Mouse (Mus musculus) lung, adult 2 months (tissue): Measurements from ENCODE around the gene 2700049A03Rik. TPM values are rescaled to one million over a fixed set of nuclear protein-coding genes. Genes with fewer than 3 reads are reported as not detected.

Experiments
- DNase-seq: peaks from one replicate; pipeline ENCODE4 v3.0.0; 2022
- H3K4me1 ChIP-seq: fragments of 200-500 bp; 2 replicates; pipeline ENCODE4 v1.6.1; 2011; ENCODE audit warnings: low read length; ENCODE audit not compliant: control insufficient read depth, insufficient read depth
- H3K4me3 ChIP-seq: fragments of 200-500 bp; replicated peaks from 2 replicates; pipeline ENCODE3; 2011; ENCODE audit warnings: low read depth, mild to moderate bottlenecking, control low read depth, low read length; ENCODE audit errors: extremely low read depth
- CTCF ChIP-seq: fragments of 200-500 bp; IDR thresholded peaks from 2 replicates; pipeline ENCODE4 v1.5.1; 2011; ENCODE audit warnings: mild to moderate bottlenecking, low read length, control low read depth; ENCODE audit not compliant: insufficient read depth
- POLR2A ChIP-seq: fragments of 200-500 bp; IDR thresholded peaks from 2 replicates; pipeline ENCODE4 v1.6.1; 2011; ENCODE audit warnings: low read depth, mild to moderate bottlenecking, control low read depth, low read length, borderline replicate concordance; ENCODE audit errors: extremely low read depth
- WGBS: fragments of 180-500 bp; shearing (Covaris S2); methylation state at CpG from one replicate; pipeline ENCODE4 v1.1.7; 2018; 5-methylcytosine and 5-hydroxymethylcytosine counted together
- polyA plus RNA-seq: library from polyadenylated mRNA; depleted of rRNA; stranded (reverse); fragments of >200 nt; gene quantifications from 2 replicates; pipeline ENCODE4 v1.2.3, GENCODE M21; 2012

The 2700049A03Rik gene
- polyA plus RNA-seq, 1 experiment, result 2.3 TPM

DNA sequence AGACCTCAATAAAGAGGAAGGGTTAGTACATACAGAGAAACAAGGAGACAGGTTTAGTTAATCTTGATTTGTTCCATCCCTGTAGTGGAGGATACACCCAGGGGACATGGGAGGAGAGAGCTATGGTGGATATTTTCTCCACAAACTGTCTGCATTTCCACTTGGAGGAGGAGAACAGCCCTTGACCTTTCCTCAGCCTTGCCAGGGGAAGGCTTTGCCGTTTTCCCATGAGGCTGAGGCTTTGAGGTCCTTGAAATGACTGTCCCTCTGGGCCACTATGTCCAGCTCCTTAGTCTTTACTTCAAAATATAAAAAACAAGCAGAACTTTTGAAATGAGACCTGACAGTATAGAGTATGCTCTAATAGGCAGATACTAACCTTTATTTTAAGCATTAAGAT is 33.3 kb downstream of the 2700049A03Rik start:
- TF ChIP-seq CTCF (no peak), POLR2A (no peak)
- WGBS, result 71% methylated on average over 1 of the region's 1 CpGs
- H3K4me1 ChIP-seq, result no peaks in the 10 kb centered on the region
- no peak for DNase-seq
- H3K4me3 ChIP-seq, result no peak overlapping the region

DNA sequence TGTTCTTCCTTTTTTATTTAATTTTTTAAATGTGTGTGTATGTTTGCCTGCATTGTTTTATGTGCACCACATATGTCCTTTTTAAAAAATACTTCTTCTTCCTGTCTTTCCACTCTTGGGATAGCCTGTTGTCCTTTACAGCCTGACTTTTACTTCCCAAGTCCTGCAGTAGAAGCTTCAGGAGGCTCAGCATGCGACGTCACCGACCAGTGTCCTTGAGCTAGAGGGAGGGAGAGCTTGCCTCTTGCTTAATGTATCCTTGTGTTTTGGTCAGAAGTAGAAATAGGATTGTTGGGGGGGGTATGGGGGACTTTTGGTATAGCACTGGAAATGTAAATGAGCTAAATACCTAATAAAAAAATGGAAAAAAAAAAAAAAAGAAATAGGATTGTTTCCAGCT is 47.1 kb downstream of the 2700049A03Rik start:
- Histone ChIP-seq H3K4me1 (no peaks in the 10 kb centered on the region), H3K4me3 (no peak overlapping the region)
- TF ChIP-seq POLR2A (no peak), CTCF (no peak)
- 95% methylated on average over 3 of the region's 3 CpGs for WGBS
- no peak for DNase-seq

DNA sequence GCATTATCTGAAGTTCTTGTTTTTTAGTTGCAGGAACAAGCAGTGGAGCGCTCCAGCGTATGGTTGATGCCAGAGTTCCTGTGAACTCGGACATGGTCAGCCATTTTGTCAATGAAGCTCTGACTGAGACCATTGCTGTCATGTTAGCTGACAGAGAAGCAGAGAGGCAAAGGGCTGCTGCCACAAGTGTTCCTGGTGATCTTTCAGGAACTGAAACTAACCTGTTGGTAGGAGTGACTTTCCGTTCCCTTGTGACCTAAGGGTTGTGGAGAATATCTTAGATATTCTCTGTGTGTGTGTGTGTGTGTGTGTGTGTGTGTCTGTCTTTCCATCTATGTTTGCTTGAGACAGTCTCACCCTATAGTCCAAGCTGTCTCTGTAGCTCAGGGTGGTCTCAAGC is 47.7 kb downstream of the 2700049A03Rik start:
- WGBS, result 94% methylated on average over 4 of the region's 4 CpGs
- TF ChIP-seq POLR2A (no peak), CTCF (no peak)
- H3K4me1 ChIP-seq, result no peaks in the 10 kb centered on the region
- no peak overlapping the region for H3K4me3 ChIP-seq
- DNase-seq, result no peak

DNA sequence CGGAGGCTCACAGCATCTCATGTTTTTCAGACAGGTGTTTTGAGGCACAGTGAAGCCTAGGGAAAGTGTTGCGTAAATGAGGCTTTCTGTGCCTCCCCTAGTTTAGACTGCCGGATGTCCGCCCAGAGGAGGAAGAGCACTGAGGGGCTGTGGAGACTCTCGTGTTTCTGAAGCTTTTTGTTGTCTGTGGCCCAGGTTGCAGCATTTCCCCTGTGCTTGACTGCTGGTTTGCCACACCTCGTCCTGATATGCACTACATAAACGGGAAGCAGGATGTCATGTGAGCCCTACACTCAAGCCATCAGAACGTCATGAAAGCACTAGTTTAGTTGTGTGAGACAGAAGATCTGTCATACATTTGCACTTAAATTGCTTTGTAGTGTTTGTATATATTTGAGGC is 56.1 kb downstream of the 2700049A03Rik start:
- peaks cover 3% of the 10 kb centered on the region; the same call in 1 of the 2 replicates for H3K4me1 ChIP-seq
- TF ChIP-seq CTCF, result no peak
- TF ChIP-seq POLR2A, result no peak
- WGBS, result 50% methylated on average over 8 of the region's 8 CpGs
- no peak overlapping the region for H3K4me3 ChIP-seq
- no peak for DNase-seq

DNA sequence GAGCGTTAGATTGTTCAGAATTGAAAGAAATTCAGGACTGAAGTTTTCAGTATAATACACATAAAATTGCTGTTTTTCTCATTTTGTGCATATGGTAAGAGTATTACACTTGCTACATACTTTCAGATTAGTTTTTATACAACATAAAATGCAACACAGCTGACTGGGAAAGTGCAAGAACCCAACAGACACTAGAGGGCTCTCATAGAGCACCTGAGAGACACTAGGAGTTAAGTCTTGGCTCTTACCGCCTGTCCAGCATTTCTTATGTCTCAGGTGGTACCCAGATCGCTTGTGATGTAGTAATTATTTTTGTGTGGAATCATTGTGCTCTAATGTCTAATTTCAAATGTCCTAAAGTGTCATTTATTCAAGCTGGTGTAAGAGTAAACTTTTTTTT is 61.0 kb downstream of the 2700049A03Rik start:
- WGBS, result 68% methylated on average over 3 of the region's 3 CpGs
- H3K4me3 ChIP-seq, result no peak overlapping the region
- no peak for DNase-seq

DNA sequence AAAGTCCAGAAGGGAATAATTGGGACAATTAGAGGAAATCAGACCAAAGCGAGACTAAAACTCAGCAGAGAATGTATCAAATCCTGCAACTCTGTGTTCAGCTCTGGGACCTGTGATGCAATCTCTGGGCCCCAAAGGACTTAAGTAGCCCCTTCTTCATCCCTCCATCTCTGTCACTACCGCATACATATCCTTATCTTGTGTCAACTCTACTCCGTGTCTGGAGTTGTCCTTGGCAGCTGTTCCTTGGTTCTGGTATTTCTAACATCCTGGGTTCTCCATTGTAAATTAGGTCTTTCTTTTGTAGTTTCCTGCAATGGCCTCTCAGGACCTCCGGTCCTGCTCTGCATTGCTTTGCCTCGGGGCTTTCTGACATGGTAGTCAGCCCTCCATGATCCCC is 65.1 kb downstream of the 2700049A03Rik start:
- no peaks in the 10 kb centered on the region for H3K4me1 ChIP-seq
- 64% methylated on average over 5 of the region's 5 CpGs for whole genome bisulfite sequencing
- TF ChIP-seq POLR2A (no peak), CTCF (no peak)
- H3K4me3 ChIP-seq, result no peak overlapping the region
- DNase-seq, result no peak

More for the DNA sequence above, 61.0 kb downstream of the 2700049A03Rik start:
- TF ChIP-seq POLR2A (no peak), CTCF (no peak)
- H3K4me1 ChIP-seq, result peaks cover 2% of the 10 kb centered on the region; the same call in 1 of the 2 replicates

DNA sequence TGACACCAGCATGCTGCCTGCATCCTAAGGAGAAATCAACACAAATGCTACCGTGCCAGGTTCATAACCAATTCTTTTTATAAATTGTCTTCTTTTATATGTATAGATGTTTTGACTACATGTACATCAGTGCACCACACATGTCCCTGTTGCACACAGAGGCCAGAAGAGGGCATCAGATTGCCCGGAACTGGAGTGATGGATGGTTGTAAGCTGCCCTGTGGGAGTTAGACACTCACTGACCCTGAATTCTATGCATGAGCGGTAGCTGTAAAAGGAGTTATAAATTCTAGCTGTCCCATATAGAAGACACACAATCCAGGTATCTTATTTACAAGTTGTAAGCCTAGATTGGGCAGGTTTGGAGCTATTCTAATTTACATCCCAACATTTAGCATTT is 67.7 kb downstream of the 2700049A03Rik start:
- TF ChIP-seq CTCF, result no peak
- no peak for TF ChIP-seq POLR2A
- WGBS, result 88% methylated on average over 3 of the region's 3 CpGs
- no peak for DNase-seq
- H3K4me1 ChIP-seq, result no peaks in the 10 kb centered on the region
- no peak overlapping the region for H3K4me3 ChIP-seq

DNA sequence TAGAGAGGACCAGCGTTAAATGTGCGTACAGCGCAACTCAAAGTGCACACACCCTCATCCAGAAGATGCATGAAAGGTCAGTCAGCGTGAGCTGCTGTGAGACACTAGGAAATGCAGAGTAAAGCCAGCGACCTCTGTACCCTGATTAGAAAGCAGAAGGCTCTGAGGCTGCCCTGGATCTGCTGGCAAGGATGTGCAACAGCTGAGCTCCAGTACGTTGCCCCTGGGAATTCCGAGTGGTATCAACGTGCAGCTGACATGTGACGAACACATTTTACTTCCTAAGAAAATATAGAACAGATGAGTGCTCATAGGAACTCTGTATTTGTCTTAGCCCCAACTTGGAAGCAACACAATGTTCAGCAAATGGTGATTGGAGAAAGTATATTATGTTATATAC is 80.5 kb downstream of the 2700049A03Rik start:
- H3K4me3 ChIP-seq, result no peak overlapping the region
- TF ChIP-seq CTCF (no peak), POLR2A (no peak)
- no peaks in the 10 kb centered on the region for H3K4me1 ChIP-seq
- WGBS, result 79% methylated on average over 9 of the region's 9 CpGs
- no peak for DNase-seq

DNA sequence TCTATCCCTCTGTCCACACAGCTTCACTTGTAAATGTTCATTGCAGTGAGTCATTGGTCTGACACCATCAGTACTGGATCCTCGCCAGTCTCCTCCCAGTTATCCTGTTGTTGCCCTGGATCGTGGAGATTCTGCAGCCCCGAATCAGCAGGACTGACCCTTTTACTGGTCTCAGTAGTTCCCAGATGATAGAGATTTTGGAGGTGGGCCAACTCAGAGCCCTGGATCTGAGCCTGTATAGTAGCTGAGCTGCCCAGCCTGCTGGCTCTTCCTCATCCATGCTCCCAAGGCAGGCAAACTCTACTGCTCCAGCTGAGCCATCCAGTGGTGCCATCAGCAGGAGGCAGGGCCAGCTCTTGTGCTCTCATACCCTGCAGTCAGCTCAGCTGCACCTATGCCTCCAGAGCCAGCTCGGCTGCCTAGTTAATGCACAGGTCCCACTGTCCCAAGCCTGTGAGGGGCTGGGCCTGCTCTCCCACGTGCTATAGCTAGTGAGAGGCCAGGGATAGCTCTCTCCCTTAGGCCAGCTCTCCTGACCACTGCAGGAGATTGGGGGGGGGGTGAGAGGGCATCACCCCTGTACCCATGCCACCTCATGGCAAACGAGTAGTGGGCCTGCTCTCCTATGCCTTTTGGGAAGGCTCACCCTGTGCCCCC is 81.3 kb downstream of the 2700049A03Rik start:
- Histone ChIP-seq H3K4me3 (no peak overlapping the region), H3K4me1 (no peaks in the 10 kb centered on the region)
- 71% methylated on average over 6 of the region's 6 CpGs for WGBS
- no peak for DNase-seq
- TF ChIP-seq POLR2A, result no peak
- TF ChIP-seq CTCF, result no peak

DNA sequence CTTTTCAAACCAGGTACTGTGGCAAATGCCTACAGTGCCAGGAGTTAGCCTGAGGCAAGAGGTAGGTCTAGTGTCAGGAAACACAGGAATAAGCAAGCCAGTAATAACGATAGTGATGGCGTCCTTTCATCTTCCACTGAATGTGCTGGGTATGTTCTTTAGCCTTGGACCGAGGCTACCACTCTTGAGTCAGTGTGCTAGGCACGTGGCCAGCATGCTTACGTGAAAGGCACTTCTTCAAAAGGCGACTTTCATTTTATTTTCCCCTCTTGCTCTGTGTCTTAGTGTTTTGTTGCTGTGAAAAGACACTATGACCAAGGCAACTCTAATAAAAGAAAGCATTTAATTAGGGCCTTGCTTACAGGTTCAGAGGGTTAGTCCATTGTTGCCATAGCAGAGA is 86.1 kb downstream of the 2700049A03Rik start:
- WGBS, result 91% methylated on average over 6 of the region's 6 CpGs
- no peak overlapping the region for H3K4me3 ChIP-seq
- TF ChIP-seq CTCF, result no peak
- no peak for TF ChIP-seq POLR2A
- H3K4me1 ChIP-seq, result no peaks in the 10 kb centered on the region
- DNase-seq, result no peak
